Mouse (Mus musculus): Measurements from ENCODE around the gene Gm10282. TPM values are rescaled to one million over a fixed set of nuclear protein-coding genes. Genes with fewer than 3 reads are reported as not detected.

Gene Gm10282
- total RNA-seq, 1 experiment from 2014 or later = 9.7 TPM

- ATAC-seq (ENCODE audit: extremely low read depth, insufficient number of reproducible peaks, low FRiP score, poor library complexity, severe bottlenecking) = no peak
Measured at GRCm38 (mm10) chr8:72329116-72329515, 24.1 kb upstream of the Gm10282 start.

- no peak for ATAC-seq (ENCODE audit: extremely low read depth, insufficient number of reproducible peaks, low FRiP score, poor library complexity, severe bottlenecking)
Measured at GRCm38 (mm10) chr8:72324708-72325107, 19.6 kb upstream of the Gm10282 start.

GRCm38 (mm10) chr8:72324036-72324706 lies 19.1 kb upstream of the Gm10282 start:
- ATAC-seq (ENCODE audit: extremely low read depth, insufficient number of reproducible peaks, low FRiP score, poor library complexity, severe bottlenecking) = no peak

- no peak for ATAC-seq (ENCODE audit: extremely low read depth, insufficient number of reproducible peaks, low FRiP score, poor library complexity, severe bottlenecking)
Measured at GRCm38 (mm10) chr8:72323131-72323725, 18.2 kb upstream of the Gm10282 start.

GRCm38 (mm10) chr8:72322471-72322889 lies 17.4 kb upstream of the Gm10282 start:
- ATAC-seq (ENCODE audit: extremely low read depth, insufficient number of reproducible peaks, low FRiP score, poor library complexity, severe bottlenecking) = peak; percentile 26

- no peak for ATAC-seq (ENCODE audit: extremely low read depth, insufficient number of reproducible peaks, low FRiP score, poor library complexity, severe bottlenecking)
Measured at GRCm38 (mm10) chr8:72321635-72322441, 16.8 kb upstream of the Gm10282 start.

- no peak for ATAC-seq (ENCODE audit: extremely low read depth, insufficient number of reproducible peaks, low FRiP score, poor library complexity, severe bottlenecking)
Measured at GRCm38 (mm10) chr8:72320803-72321583, 15.9 kb upstream of the Gm10282 start.

GRCm38 (mm10) chr8:72319921-72320802 lies 15.1 kb upstream of the Gm10282 start:
- ATAC-seq (ENCODE audit: extremely low read depth, insufficient number of reproducible peaks, low FRiP score, poor library complexity, severe bottlenecking) = no peak

GRCm38 (mm10) chr8:72319397-72319796 lies 14.3 kb upstream of the Gm10282 start:
- ATAC-seq (ENCODE audit: extremely low read depth, insufficient number of reproducible peaks, low FRiP score, poor library complexity, severe bottlenecking) = no peak

GRCm38 (mm10) chr8:72318801-72319322 lies 13.8 kb upstream of the Gm10282 start, which contains the start of gene Klf2:
TSS of gene Klf2 (plus strand) at chr8:72319033.
- ATAC-seq (ENCODE audit: extremely low read depth, insufficient number of reproducible peaks, low FRiP score, poor library complexity, severe bottlenecking) = peak; percentile 65

GRCm38 (mm10) chr8:72317741-72318301 lies 12.8 kb upstream of the Gm10282 start:
- no peak for ATAC-seq (ENCODE audit: extremely low read depth, insufficient number of reproducible peaks, low FRiP score, poor library complexity, severe bottlenecking)

- no peak for ATAC-seq (ENCODE audit: extremely low read depth, insufficient number of reproducible peaks, low FRiP score, poor library complexity, severe bottlenecking)
Measured at GRCm38 (mm10) chr8:72316053-72316695, 11.1 kb upstream of the Gm10282 start.

GRCm38 (mm10) chr8:72312926-72313518 lies 8.0 kb upstream of the Gm10282 start:
- no peak for ATAC-seq (ENCODE audit: extremely low read depth, insufficient number of reproducible peaks, low FRiP score, poor library complexity, severe bottlenecking)

GRCm38 (mm10) chr8:72310849-72311506 lies 5.9 kb upstream of the Gm10282 start:
- ATAC-seq (ENCODE audit: extremely low read depth, insufficient number of reproducible peaks, low FRiP score, poor library complexity, severe bottlenecking) = no peak

GRCm38 (mm10) chr8:72308276-72308675 lies 3.2 kb upstream of the Gm10282 start:
- no peak for ATAC-seq (ENCODE audit: extremely low read depth, insufficient number of reproducible peaks, low FRiP score, poor library complexity, severe bottlenecking)

GRCm38 (mm10) chr8:72306913-72307312 lies 1.9 kb upstream of the Gm10282 start:
- no peak for ATAC-seq (ENCODE audit: extremely low read depth, insufficient number of reproducible peaks, low FRiP score, poor library complexity, severe bottlenecking)
